Mouse (Mus musculus) CH12F3 (cell line): ENCODE data around the gene Stk10.
"Not testable (repeated sequence)": the region's sequence is repeated elsewhere in the genome, so short reads cannot be mapped to it uniquely, and the experiment has no call there.

Experiments used
- in situ Hi-C: fragments of 300-500 bp; cut with MboI; formaldehyde crosslinking; loops from 2 replicates; pipeline ENCODE4 v1.14.3; 2020; ENCODE audit warnings: low sequenced_read_pairs

Gene Stk10

GRCm38 (mm10) chr11:32594122-32594521 is 61.0 kb downstream of the Stk10 start:
- in situ Hi-C loops, result loop anchor here (5.0 kb wide), 1 partner anchor 82 kb away; no protein-coding TSS in a partner anchor

- in situ Hi-C loops, result no loop called here
Measured at GRCm38 (mm10) chr11:32600371-32600770, 67.3 kb downstream of the Stk10 start.

DNA sequence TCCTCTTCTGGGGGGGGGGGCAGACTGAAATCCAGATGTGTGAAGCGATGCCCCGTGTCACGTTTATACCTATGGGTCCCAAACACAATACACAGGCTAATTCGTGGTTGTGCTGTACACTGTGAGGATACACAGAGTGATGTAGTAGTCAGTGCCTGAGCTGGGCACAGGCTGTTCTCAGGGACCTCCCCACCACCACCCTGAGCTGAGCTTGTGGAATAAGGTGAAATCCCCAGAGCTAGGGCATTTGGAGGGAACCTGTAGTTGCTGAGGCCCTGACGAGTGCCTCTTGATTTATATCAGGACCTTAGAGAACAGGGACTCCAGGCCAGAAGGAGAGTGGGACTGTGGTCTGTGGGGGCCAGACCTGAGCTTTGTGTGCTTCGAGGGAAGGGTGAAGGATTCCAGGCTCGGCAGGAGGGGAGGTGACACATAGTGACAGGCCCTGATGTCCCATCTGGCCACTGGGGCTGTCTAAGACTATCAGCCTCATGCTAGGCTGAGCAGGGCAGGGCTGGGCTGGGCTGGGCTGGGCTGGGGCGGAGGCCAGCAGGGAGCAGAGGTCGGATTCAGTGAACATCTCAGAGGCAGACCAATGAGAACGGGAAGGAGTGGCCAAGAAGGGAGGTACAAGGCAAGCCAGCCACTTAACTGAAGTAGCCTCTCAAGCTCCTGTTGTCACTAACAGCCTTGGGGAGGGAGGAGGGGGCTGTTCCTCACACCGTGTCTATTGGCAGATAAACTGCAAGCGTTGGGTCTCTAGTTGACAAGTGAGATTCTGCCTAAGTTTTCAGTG is 68.6 kb downstream of the Stk10 start:
- in situ Hi-C loops, result no loop called here

DNA sequence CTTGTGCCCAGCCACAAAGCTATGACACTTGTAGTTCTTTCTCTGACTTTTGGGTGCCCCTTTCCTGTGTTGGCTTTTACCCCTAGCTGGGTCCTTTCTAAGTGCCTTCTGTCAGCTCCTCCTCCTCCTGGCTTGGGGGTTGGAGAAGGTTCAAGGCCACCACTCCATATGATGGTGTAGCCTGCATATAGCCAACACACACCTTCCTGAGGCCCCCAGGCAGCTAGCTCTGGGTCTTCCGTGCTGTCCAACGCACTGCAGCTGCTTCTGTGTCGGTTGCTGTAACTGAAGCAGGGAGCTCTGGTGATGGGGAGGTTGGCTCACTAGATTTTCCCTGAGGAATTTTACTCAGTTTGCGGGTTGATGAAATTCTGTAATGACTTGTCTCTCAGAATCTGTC is 71.6 kb downstream of the Stk10 start:
- in situ Hi-C loops, result no loop called here

DNA sequence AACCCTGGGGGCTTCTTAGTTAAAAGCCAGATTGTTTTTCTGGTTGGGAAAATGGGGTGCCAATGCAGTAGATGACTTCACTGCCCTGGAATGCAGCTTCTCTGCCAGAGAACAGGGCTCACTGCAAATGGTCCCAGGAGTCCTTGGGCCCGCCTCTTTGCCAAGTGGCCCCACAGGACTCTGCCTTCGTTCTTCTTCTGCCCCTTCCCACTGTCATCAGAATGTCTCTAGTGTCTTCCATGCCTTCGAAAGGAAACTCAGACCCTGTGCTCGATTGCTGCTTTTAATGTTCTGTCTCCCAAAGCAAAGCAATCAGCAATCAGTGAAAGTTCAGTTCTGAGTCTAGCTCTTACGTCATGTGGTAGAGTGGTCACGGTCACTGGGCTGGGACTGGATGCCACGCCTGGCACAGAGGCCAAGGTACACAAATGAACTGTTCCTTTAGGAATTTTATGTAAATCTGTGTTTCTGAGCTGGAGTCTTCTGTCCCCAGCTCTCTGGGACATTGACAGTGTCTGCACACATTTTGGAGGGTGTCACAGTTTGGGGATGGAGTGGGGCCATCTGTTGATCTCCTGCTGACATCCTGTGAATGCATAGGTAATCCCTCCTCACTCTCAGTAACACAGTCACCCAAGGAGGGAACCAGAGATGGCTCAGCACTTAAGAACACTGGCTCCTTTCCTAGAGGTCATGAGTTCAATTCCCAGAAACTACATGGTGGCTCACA is 72.2 kb downstream of the Stk10 start:
- in situ Hi-C loops, result no loop called here

DNA sequence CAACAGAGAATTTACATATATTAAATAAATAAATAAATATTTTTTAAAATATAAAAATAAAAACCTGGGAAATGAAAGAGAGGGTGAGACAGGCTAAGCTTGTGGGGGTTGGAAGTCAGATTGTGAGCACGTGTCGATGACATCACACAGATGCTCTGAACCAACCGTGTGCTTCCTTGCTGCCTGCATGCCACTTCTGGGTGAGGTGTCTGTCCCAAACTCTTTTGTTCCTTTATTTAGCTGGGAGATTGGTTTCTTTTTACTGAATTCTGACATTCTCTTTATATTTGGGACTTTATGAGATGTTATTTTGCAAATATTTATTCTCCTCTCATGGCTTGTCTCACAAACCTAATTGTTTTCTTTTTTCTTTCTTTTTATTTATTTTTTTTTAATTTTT is 72.8 kb downstream of the Stk10 start:
- in situ Hi-C loops, result no loop called here

- in situ Hi-C loops, result no loop called here
Measured at GRCm38 (mm10) chr11:32607319-32607718, 74.2 kb downstream of the Stk10 start.

DNA sequence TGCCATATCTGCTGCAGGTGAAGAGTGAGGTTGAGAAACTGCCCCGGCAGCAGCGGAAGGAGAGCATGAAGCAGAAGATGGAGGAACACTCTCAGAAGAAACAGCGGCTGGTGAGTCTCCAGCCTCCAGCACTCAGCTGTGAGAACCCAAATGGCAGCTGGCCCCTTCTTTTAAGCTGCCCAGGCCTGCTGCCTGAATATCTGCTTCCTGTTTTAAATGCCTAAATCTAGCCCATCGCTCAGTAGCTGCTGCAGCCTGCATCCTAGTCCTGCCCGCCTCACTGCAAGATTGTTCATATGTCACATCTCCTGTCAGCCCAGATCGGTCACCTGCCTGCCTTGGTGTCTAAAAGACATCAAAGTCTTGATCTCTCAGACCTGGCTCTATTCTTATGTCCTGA is 77.5 kb downstream of the Stk10 start:
- in situ Hi-C loops, result no loop called here

- in situ Hi-C loops, result no loop called here
Measured at GRCm38 (mm10) chr11:32612304-32612703, 79.2 kb downstream of the Stk10 start.

GRCm38 (mm10) chr11:32614463-32614862 is 81.4 kb downstream of the Stk10 start:
- in situ Hi-C loops, result no loop called here

- in situ Hi-C loops, result no loop called here
Measured at GRCm38 (mm10) chr11:32615561-32615960, 82.5 kb downstream of the Stk10 start.

DNA sequence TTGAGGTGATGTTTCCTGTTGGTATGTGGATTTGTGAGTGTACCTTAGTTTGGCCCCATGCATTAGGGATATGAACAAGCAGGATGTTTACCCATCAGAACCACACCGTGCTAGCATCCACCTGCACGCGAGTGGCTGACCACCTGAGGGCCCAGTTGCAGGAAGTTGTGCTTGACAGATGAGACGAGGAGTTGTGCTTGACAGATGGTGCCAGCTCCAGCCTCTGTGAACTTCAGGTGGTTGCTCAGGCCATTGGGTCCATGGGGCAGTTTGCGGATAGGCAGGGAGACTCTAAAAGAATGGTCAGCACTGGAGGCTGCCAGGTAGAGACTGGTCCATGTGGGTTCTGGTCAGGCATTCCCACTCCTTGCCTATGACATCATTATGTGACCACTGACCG is 83.0 kb downstream of the Stk10 start:
- in situ Hi-C loops, result no loop called here

DNA sequence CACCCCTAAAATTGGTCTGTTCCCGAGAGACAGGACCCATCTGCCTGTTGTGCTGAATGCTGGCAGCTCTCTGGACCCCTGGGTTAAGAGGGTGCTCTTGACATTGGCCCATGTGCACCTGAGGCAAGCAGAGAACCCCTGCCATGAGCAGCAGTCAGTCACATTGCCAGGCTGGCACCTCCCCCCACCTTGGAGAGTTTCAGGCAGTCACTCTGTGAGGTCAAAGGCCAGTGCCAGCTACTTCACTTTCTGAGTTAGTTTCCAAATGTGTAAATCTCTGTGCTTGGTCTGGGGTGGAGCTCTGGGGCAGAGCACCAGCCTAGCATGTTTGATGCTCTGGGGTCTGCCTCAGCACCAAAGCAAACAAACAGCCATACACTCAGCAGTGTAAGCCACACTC is 84.9 kb downstream of the Stk10 start:
- in situ Hi-C loops, result no loop called here

DNA sequence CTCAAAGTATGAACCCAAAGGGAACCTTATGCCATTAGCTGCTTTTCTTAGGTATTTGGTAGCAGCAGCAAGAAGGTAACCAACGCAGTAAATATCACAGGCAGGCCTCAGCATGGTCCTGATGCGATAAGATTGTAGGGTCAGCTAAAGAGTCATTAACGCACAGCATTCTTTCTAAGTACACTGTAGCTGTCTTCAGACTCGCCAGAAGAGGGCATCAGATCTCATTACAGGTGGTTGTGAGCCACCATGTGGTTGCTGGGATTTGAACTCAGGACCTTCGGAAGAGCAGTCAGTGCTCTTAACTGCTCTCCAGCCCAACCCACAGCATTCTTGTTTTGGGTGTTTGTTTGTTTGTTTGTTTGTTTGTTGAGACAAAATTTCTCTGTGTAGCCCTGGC is 85.5 kb downstream of the Stk10 start:
- in situ Hi-C loops, result not testable (repeated sequence)

GRCm38 (mm10) chr11:32619257-32619816 is 86.2 kb downstream of the Stk10 start:
- in situ Hi-C loops, result no loop called here

DNA sequence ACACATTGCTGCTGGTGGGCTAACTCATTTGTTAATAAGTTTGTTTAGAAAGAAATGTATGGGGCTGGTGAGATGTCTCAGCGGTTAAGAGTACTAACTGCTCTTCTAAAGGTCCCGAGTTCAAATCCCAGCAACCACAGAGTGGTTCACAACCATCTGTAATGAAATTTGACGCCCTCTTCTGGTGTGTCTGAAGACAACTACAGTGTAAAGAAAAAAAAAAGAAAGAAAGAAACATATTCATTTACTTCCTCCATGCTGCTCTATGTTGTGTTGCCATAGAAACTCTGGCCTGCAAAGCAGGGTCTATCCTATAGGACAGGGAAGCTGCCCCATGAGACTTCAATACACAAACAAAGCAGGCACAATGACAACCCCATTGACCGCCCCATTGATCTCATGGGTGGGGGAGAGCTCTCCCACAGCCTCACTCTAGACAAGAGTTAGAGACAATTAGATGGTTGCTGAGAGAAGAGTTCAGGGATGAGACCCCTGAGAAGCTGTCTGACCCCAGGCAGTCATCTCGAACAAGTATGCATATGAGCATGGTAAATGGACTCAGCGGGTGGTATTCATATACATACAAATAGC is 86.9 kb downstream of the Stk10 start:
- in situ Hi-C loops, result loop anchor here (5.0 kb wide), 1 partner anchor 87 kb away; no protein-coding TSS in a partner anchor

GRCm38 (mm10) chr11:32621831-32622478 is 88.8 kb downstream of the Stk10 start:
- in situ Hi-C loops, result loop anchor here (5.0 kb wide), 1 partner anchor 85 kb away; no protein-coding TSS in a partner anchor

DNA sequence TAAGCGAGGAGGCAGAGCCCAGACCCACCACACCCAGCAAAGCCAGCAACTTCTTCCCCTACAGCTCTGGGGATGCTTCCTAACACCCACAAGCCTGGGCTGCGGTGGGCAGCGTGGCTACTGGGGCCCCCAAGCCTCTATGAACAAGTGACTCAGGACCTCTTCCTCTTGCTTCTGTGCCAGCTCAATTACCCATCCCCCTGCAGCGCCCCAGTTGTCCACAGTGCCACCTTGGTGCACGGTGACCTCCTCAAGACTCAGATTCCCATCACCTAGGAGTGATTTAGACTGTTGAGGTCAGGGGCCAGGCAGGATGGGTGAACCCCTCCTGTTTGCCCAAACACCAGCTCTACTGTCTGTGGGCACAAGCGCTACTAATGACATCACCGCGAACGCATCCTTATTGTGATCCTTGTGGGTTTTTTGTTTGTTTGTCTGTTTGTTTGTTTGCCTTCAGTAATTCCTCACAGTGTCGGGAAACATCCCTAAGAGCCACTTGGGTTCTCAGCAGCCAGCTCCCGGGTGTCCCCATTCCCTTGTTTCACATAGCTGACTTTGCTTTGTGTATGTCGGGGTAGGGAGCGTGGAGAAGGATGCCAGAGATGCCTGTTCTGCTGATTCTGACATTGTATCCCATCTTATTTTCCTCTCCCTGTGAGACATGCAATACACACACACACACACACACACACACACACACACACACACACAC is 89.5 kb downstream of the Stk10 start:
- in situ Hi-C loops, result loop anchor here (5.0 kb wide), 1 partner anchor 85 kb away; no protein-coding TSS in a partner anchor

DNA sequence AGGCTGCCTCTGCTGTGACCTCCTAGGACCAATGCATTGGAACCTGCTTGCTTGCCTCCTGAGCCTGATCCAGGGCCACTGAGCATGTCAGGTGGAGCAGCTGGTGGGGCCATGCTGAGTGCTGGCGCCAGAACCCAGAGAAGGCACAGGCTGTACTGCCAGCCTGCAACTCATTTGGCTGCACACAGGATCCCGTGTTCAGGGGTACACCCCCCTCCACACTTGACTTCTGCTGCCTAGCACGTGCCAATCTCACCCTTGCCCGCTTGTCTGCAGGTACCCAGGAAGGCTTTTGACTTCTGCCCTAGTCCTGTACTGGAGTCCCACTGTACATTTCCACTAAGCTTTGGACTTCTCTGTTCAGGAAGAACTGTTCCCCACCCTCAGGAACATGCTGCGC is 90.1 kb downstream of the Stk10 start:
- in situ Hi-C loops, result loop anchor here (5.0 kb wide), 1 partner anchor 84 kb away; no protein-coding TSS in a partner anchor

GRCm38 (mm10) chr11:32623912-32624311 is 90.8 kb downstream of the Stk10 start:
- in situ Hi-C loops, result loop anchor here (5.0 kb wide), 1 partner anchor 83 kb away; no protein-coding TSS in a partner anchor
